8 mouse cellular contexts compared by ENCODE assay signal in the genomic region with DNA sequence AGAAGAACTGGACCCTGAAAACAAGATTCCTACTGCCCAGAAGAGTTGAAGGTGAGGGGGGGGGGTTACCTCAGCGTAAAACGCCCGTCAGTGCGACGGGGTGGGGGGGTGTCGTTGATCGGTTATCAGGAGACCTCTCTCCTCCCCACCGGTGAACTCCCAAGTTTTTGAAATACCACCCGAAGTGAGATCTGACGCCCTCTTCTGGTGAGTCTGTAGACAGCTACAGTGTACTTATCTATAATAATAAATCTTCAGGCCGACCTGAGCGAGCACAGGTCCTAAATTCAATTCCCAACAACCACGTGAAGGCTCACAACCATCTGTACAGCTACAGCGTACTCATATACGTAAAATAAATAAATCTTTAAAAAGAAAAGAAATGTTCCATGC. TPM values are rescaled to one million over a fixed set of nuclear protein-coding genes. Genes with fewer than 3 reads are reported as not detected.
DNase-seq lines count a peak whose midpoint lies in the region; ATAC-seq and TF ChIP-seq lines count a peak whose summit lies in the region.

No protein-coding gene starts in this region.

- TF ChIP-seq EP300 in ES-Bruce4 (IDR thresholded peaks at IDR 0.05; ENCODE audit: insufficient read depth, low read depth, low read length), result no peak

- H3K4me1 ChIP-seq in heart, embryonic 14.5 days (ENCODE audit: control insufficient read depth in 2 of 2, insufficient read depth in 2 of 2, low read length in 2 of 2), result peaks cover 0 to 7% of the 10 kb centered on the region in 2 experiments; a peak in 3 of 4 replicates
- no peaks in the 10 kb centered on the region for H3K4me1 ChIP-seq in ES-Bruce4 (ENCODE audit: control insufficient read depth, insufficient read depth, low read length)
- H3K4me1 ChIP-seq in forebrain, embryonic 15.5 days, result peaks cover 11% of the 10 kb centered on the region
- H3K4me1 ChIP-seq in midbrain, embryonic 12.5 days, result peaks cover 7% of the 10 kb centered on the region

- no peak for TF ChIP-seq POLR2A in ES-Bruce4 (IDR thresholded peaks at IDR 0.05; ENCODE audit: insufficient read depth, low read length)

- intact Hi-C loops in left cerebral cortex, postnatal 36 days (cut with DNase I), result no loop called here

- peak overlapping the region; percentile 81 for H3K4me2 ChIP-seq in heart, embryonic 14.5 days (ENCODE audit: low read length)
- peak overlapping the region; percentile 54; the same call in 1 of the 2 replicates for H3K4me2 ChIP-seq in forebrain, embryonic 15.5 days (replicated peaks)
- peak overlapping the region; percentile 75 for H3K4me2 ChIP-seq in midbrain, embryonic 12.5 days (replicated peaks)

- no peak overlapping the region; a peak in 1 of 4 replicates for H3K4me3 ChIP-seq in heart, embryonic 14.5 days (ENCODE audit: control insufficient read depth in 1 of 2, insufficient read depth in 1 of 2, low read depth in 1 of 2, low read length in 2 of 2)
- peak overlapping the region; percentile 86 for H3K4me3 ChIP-seq in ES-Bruce4 (ENCODE audit: low read depth, low read length)
- H3K4me3 ChIP-seq in forebrain, embryonic 15.5 days, result 0 out of 2 replicates have a peak overlapping the region, but pooled peaks have one; percentile 100
- peak overlapping the region; percentile 97 for H3K4me3 ChIP-seq in midbrain, embryonic 12.5 days

- H3K9me3 ChIP-seq in heart, embryonic 14.5 days (ENCODE audit: control insufficient read depth, low read length), result peaks cover 4% of the 10 kb centered on the region; the same call in 1 of the 2 replicates
- no peaks in the 10 kb centered on the region for H3K9me3 ChIP-seq in ES-Bruce4 (replicated peaks; ENCODE audit: control insufficient read depth, insufficient read depth, low read length, poor library complexity, severe bottlenecking)
- H3K9me3 ChIP-seq in forebrain, embryonic 15.5 days, result no peaks in the 10 kb centered on the region
- no peaks in the 10 kb centered on the region for H3K9me3 ChIP-seq in midbrain, embryonic 12.5 days

- H3K9ac ChIP-seq in heart, embryonic 14.5 days (ENCODE audit: low read length), result no peak overlapping the region
- H3K9ac ChIP-seq in ES-Bruce4 (ENCODE audit: low read depth, poor library complexity, severe bottlenecking), result peak overlapping the region; percentile 89
- H3K9ac ChIP-seq in forebrain, embryonic 15.5 days (replicated peaks), result no peak overlapping the region
- no peak overlapping the region for H3K9ac ChIP-seq in midbrain, embryonic 12.5 days (replicated peaks)

- TF ChIP-seq CTCF in ES-Bruce4 (IDR thresholded peaks at IDR 0.05; ENCODE audit: low read depth, low read length), result no peak

- peaks cover 37% of the 10 kb centered on the region for H3K36me3 ChIP-seq in heart, embryonic 14.5 days (ENCODE audit: control insufficient read depth, insufficient read depth, low read length)
- peaks cover 29% of the 10 kb centered on the region for H3K36me3 ChIP-seq in ES-Bruce4 (ENCODE audit: control insufficient read depth, insufficient read depth, low read length, poor library complexity, severe bottlenecking)
- peaks cover 39% of the 10 kb centered on the region for H3K36me3 ChIP-seq in forebrain, embryonic 15.5 days
- H3K36me3 ChIP-seq in midbrain, embryonic 12.5 days, result peaks cover 39% of the 10 kb centered on the region

- WGBS in heart, embryonic 14.5 days, result 79% methylated on average over 15 of the region's 15 CpGs
- 89% methylated on average over 15 of the region's 15 CpGs for WGBS in forebrain, embryonic 15.5 days
- 90% methylated on average over 15 of the region's 15 CpGs for WGBS in midbrain, embryonic 12.5 days

- no peak overlapping the region for H3K27ac ChIP-seq in heart, embryonic 14.5 days (replicated peaks in 1 of 2; ENCODE audit: control insufficient read depth in 1 of 2, insufficient read depth in 1 of 2, low read depth in 2 of 2, low read length in 2 of 2)
- no peak overlapping the region for H3K27ac ChIP-seq in ES-Bruce4 (ENCODE audit: insufficient read depth, low read length)
- H3K27ac ChIP-seq in forebrain, embryonic 15.5 days (replicated peaks), result no peak overlapping the region
- H3K27ac ChIP-seq in midbrain, embryonic 12.5 days (replicated peaks), result no peak overlapping the region

- no peak for ATAC-seq in heart, embryonic 14.5 days (ENCODE audit: insufficient number of reproducible peaks, insufficient read depth, low FRiP score, low read depth)
- no peak for ATAC-seq in forebrain, embryonic 15.5 days (replicated peaks)
- no peak for ATAC-seq in midbrain, embryonic 12.5 days (ENCODE audit: low FRiP score, low read depth)
- no peak for ATAC-seq in erythroid progenitor cell, adult 5-6 weeks (replicated peaks; ENCODE audit: low FRiP score, poor library complexity, severe bottlenecking)

- H3K27me3 ChIP-seq in heart, embryonic 14.5 days (ENCODE audit: control insufficient read depth, insufficient read depth, low read length), result peaks cover 3% of the 10 kb centered on the region; the same call in 1 of the 2 replicates
- no peaks in the 10 kb centered on the region for H3K27me3 ChIP-seq in ES-Bruce4 (ENCODE audit: control insufficient read depth, insufficient read depth, low read length, poor library complexity, severe bottlenecking)
- H3K27me3 ChIP-seq in forebrain, embryonic 15.5 days, result no peaks in the 10 kb centered on the region
- peaks cover 12% of the 10 kb centered on the region; the same call in 1 of the 2 replicates for H3K27me3 ChIP-seq in midbrain, embryonic 12.5 days

- DNase-seq in heart, adult 8-10 months (ENCODE audit: low spot score), result no peak
- DNase-seq in left cerebral cortex, postnatal 36 days (ENCODE audit: low spot score in 2 of 2), result no peak
- DNase-seq in gastrocnemius, adult 18-20 months (ENCODE audit: low spot score), result no peak

RNA-seq across cellular contexts. Expression of gene Hsbp1, which starts 1.4 kb away (rescaled TPM):
- polyA plus RNA-seq in heart, embryonic 14.5 days (2014; fragmentation: Nextera tagmentation; extraction: Ambion mirVana), result 336 and 345 TPM in 2 replicates
- total RNA-seq in heart, adult 8-10 months (2022), result 100 to 1,000 TPM; 154 to 167 (median 157) TPM
- 140 and 152 TPM in 2 replicates for polyA plus RNA-seq in ES-Bruce4 (2011; ENCODE audit: insufficient read depth, insufficient read length, low read depth, missing spikeins)
- polyA plus RNA-seq in forebrain, embryonic 15.5 days (2015; fragmentation: Nextera tagmentation; extraction: Ambion mirVana), result 586 and 605 TPM in 2 replicates
- polyA plus RNA-seq in midbrain, embryonic 12.5 days (2016; fragmentation: Nextera tagmentation; extraction: Ambion mirVana), result 375 and 391 TPM in 2 replicates
- 100 to 1,000 TPM; 345 to 377 TPM for total RNA-seq in left cerebral cortex, postnatal 36 days (2021)
- 38.9 and 42.3 TPM in 2 replicates for total RNA-seq in erythroid progenitor cell, adult 5-6 weeks (2015; ENCODE audit: low replicate concordance)
- total RNA-seq in erythroid progenitor cell, adult 5-6 weeks (2017; ENCODE audit: low replicate concordance), result 15.3 and 22.3 TPM in 2 replicates
- total RNA-seq in gastrocnemius, adult 18-20 months (2021), result 100 to 1,000 TPM; 144 to 149 TPM

RNA-seq across cellular contexts. Expression of gene Mlycd, which starts 49.0 kb away (rescaled TPM):
- polyA plus RNA-seq in heart, embryonic 14.5 days (2014; fragmentation: Nextera tagmentation; extraction: Ambion mirVana), result 25.0 and 25.4 TPM in 2 replicates
- total RNA-seq in heart, adult 8-10 months (2022), result 100 to 1,000 TPM; 102 to 129 (median 123) TPM
- polyA plus RNA-seq in ES-Bruce4 (2011; ENCODE audit: insufficient read depth, insufficient read length, low read depth, missing spikeins), result 6.9 and 7.4 TPM in 2 replicates
- polyA plus RNA-seq in forebrain, embryonic 15.5 days (2015; fragmentation: Nextera tagmentation; extraction: Ambion mirVana), result 14.7 and 15.2 TPM in 2 replicates
- 14.4 and 14.6 TPM in 2 replicates for polyA plus RNA-seq in midbrain, embryonic 12.5 days (2016; fragmentation: Nextera tagmentation; extraction: Ambion mirVana)
- 10 to 100 TPM; 29.4 to 33.8 TPM for total RNA-seq in left cerebral cortex, postnatal 36 days (2021)
- total RNA-seq in erythroid progenitor cell, adult 5-6 weeks (2015; ENCODE audit: low replicate concordance), result 3.6 and 3.8 TPM in 2 replicates
- total RNA-seq in erythroid progenitor cell, adult 5-6 weeks (2017; ENCODE audit: low replicate concordance), result 0.64 and 1.6 TPM in 2 replicates
- 10 to 100 TPM; 75.0 to 87.3 TPM for total RNA-seq in gastrocnemius, adult 18-20 months (2021)

Comparison
In these comparisons a context has a peak if more than half of its experiments do, and no peak if none do; other contexts are left out.
1. H3K4me3 ChIP-seq: peak in ES-Bruce4 (single experiment), forebrain, embryonic 15.5 days (single experiment) and midbrain, embryonic 12.5 days (single experiment); none in heart, embryonic 14.5 days (0 of 2).
2. RNA of gene Mlycd, which starts 49.0 kb away (total RNA-seq): 102 to 129 TPM in heart, adult 8-10 months, 75.0 to 87.3 TPM in gastrocnemius, adult 18-20 months and 29.4 to 33.8 TPM in left cerebral cortex, postnatal 36 days; 0.64 to 3.8 TPM in erythroid progenitor cell, adult 5-6 weeks; every median in the first group is over 4 times any median in the second.
3. Peak in every context shown above with its lines, with median percentiles within 50 percentile points of each other: H3K4me2 ChIP-seq.